11 mouse cellular contexts compared by ENCODE assay signal in genomic region chr14:78676457-78676856, GRCm38 (mm10). TPM values are rescaled to one million over a fixed set of nuclear protein-coding genes. Genes with fewer than 3 reads are reported as not detected.
DNase-seq lines count a peak whose midpoint lies in the region; ATAC-seq and TF ChIP-seq lines count a peak whose summit lies in the region.
"Had no signal": no experiment of that assay in that cellular context is flagged by ENCODE, and none has a peak within 500 bp of the region (broad histone marks: within the 10 kb centered on the region; RNA-seq: fewer than 3 reads in every experiment).

No protein-coding gene starts in this region.

- no peak for TF ChIP-seq POLR2A in small intestine, adult 2 months (IDR thresholded peaks at IDR 0.05; ENCODE audit: low read depth, low read length)

- H3K4me2 ChIP-seq in hindbrain, embryonic 16.5 days (ENCODE audit: low read length): no peak overlapping the region
- no peak overlapping the region for H3K4me2 ChIP-seq in hindbrain, embryonic 11.5 days (replicated peaks; ENCODE audit: low read depth, low read length)
- H3K4me2 ChIP-seq in midbrain, embryonic 14.5 days (ENCODE audit: low read length): no peak overlapping the region
- no peak overlapping the region for H3K4me2 ChIP-seq in midbrain, embryonic 13.5 days (replicated peaks)
- H3K4me2 ChIP-seq: limb, embryonic 13.5 days had no signal

- no peaks in the 10 kb centered on the region for H3K27me3 ChIP-seq in hindbrain, embryonic 16.5 days (replicated peaks; ENCODE audit: control insufficient read depth, insufficient read depth, low read length)
- no peaks in the 10 kb centered on the region for H3K27me3 ChIP-seq in hindbrain, embryonic 11.5 days (ENCODE audit: control insufficient read depth, insufficient read depth, low read length)
- H3K27me3 ChIP-seq in midbrain, embryonic 14.5 days (ENCODE audit: control insufficient read depth, insufficient read depth, low read length): no peaks in the 10 kb centered on the region
- no peaks in the 10 kb centered on the region for H3K27me3 ChIP-seq in midbrain, embryonic 13.5 days
- no peaks in the 10 kb centered on the region for H3K27me3 ChIP-seq in small intestine, adult 2 months (ENCODE audit: control insufficient read depth, insufficient read depth, low read length)
- H3K27me3 ChIP-seq: limb, embryonic 13.5 days had no signal

- H3K4me3 ChIP-seq in hindbrain, embryonic 16.5 days (ENCODE audit: low read length): no peak overlapping the region
- no peak overlapping the region for H3K4me3 ChIP-seq in hindbrain, embryonic 11.5 days (ENCODE audit: low read depth, low read length)
- H3K4me3 ChIP-seq in midbrain, embryonic 14.5 days (replicated peaks; ENCODE audit: low read depth, low read length): no peak overlapping the region
- no peak overlapping the region for H3K4me3 ChIP-seq in midbrain, embryonic 13.5 days (replicated peaks)
- H3K4me3 ChIP-seq in small intestine, adult 2 months (ENCODE audit: low read depth, low read length): no peak overlapping the region
- H3K4me3 ChIP-seq: limb, embryonic 13.5 days had no signal

- peaks cover 9% of the 10 kb centered on the region for H3K4me1 ChIP-seq in hindbrain, embryonic 16.5 days (ENCODE audit: control insufficient read depth, insufficient read depth, low read depth, low read length)
- H3K4me1 ChIP-seq in hindbrain, embryonic 11.5 days (replicated peaks; ENCODE audit: control insufficient read depth, insufficient read depth, low read length): no peaks in the 10 kb centered on the region
- peaks cover 8% of the 10 kb centered on the region; the same call in 1 of the 2 replicates for H3K4me1 ChIP-seq in midbrain, embryonic 14.5 days (ENCODE audit: control insufficient read depth, insufficient read depth, low read length)
- H3K4me1 ChIP-seq in midbrain, embryonic 13.5 days (replicated peaks): peaks cover 11% of the 10 kb centered on the region
- H3K4me1 ChIP-seq in small intestine, adult 2 months (ENCODE audit: control insufficient read depth, insufficient read depth, insufficient read length, low read length): no peaks in the 10 kb centered on the region

- peak; percentile 25 for DNase-seq in embryo, embryonic 10 days (ENCODE audit: low spot score)
- DNase-seq in embryo, embryonic 9.5 days (ENCODE audit: extremely low spot score): no peak
- DNase-seq in hindbrain, embryonic 11.5 days (ENCODE audit: low spot score): no peak
- peak; percentile 60 for DNase-seq in midbrain, embryonic 14.5 days
- DNase-seq in urinary bladder, postnatal 4 days (ENCODE audit: low spot score in 2 of 2): no peak
- DNase-seq: cerebellum, adult 11-12 months had no signal

- no peaks in the 10 kb centered on the region for H3K9me3 ChIP-seq in hindbrain, embryonic 16.5 days (ENCODE audit: control insufficient read depth, low read length)
- H3K9me3 ChIP-seq in hindbrain, embryonic 11.5 days (ENCODE audit: control insufficient read depth, low read length): no peaks in the 10 kb centered on the region
- H3K9me3 ChIP-seq in midbrain, embryonic 14.5 days (ENCODE audit: control insufficient read depth, low read length): no peaks in the 10 kb centered on the region
- no peaks in the 10 kb centered on the region for H3K9me3 ChIP-seq in midbrain, embryonic 13.5 days
- H3K9me3 ChIP-seq: limb, embryonic 13.5 days had no signal

- H3K9ac ChIP-seq in hindbrain, embryonic 16.5 days (ENCODE audit: low read depth, low read length): no peak overlapping the region
- no peak overlapping the region for H3K9ac ChIP-seq in hindbrain, embryonic 11.5 days (ENCODE audit: low read depth, low read length)
- H3K9ac ChIP-seq in midbrain, embryonic 14.5 days (replicated peaks; ENCODE audit: low read length): no peak overlapping the region
- H3K9ac ChIP-seq in midbrain, embryonic 13.5 days (replicated peaks): no peak overlapping the region
- H3K9ac ChIP-seq: limb, embryonic 13.5 days had no signal

- no peak overlapping the region for H3K27ac ChIP-seq in hindbrain, embryonic 16.5 days (ENCODE audit: low read depth, low read length)
- no peak overlapping the region for H3K27ac ChIP-seq in hindbrain, embryonic 11.5 days (ENCODE audit: low read depth, low read length)
- H3K27ac ChIP-seq in midbrain, embryonic 14.5 days (replicated peaks; ENCODE audit: low read depth, low read length): no peak overlapping the region
- H3K27ac ChIP-seq in midbrain, embryonic 13.5 days: no peak overlapping the region
- H3K27ac ChIP-seq in small intestine, adult 2 months (ENCODE audit: insufficient read depth, low read depth, low read length): no peak overlapping the region
- H3K27ac ChIP-seq: limb, embryonic 13.5 days had no signal

- ATAC-seq in hindbrain, embryonic 16.5 days: 0 out of 2 replicates have a peak, but pooled peaks have one; percentile 62
- ATAC-seq in hindbrain, embryonic 11.5 days (ENCODE audit: low FRiP score): no peak
- no peak for ATAC-seq in midbrain, embryonic 14.5 days (ENCODE audit: low FRiP score, low TSS enrichment)
- ATAC-seq in midbrain, embryonic 13.5 days: no peak
- ATAC-seq: midbrain, embryonic 16.5 days had no signal

- no peaks in the 10 kb centered on the region for H3K36me3 ChIP-seq in hindbrain, embryonic 16.5 days (ENCODE audit: control insufficient read depth, insufficient read depth, low read length)
- H3K36me3 ChIP-seq in hindbrain, embryonic 11.5 days (ENCODE audit: control insufficient read depth, insufficient read depth, low read length): no peaks in the 10 kb centered on the region
- H3K36me3 ChIP-seq in midbrain, embryonic 14.5 days (ENCODE audit: control insufficient read depth, insufficient read depth, low read length): no peaks in the 10 kb centered on the region
- H3K36me3 ChIP-seq in midbrain, embryonic 13.5 days: no peaks in the 10 kb centered on the region
- H3K36me3 ChIP-seq in small intestine, adult 2 months (ENCODE audit: control insufficient read depth, insufficient read depth, low read length): no peaks in the 10 kb centered on the region
- H3K36me3 ChIP-seq: limb, embryonic 13.5 days had no signal

- TF ChIP-seq CTCF in small intestine, adult 2 months (IDR thresholded peaks at IDR 0.05; ENCODE audit: extremely low read depth, insufficient read length, insufficient replicate concordance, low read depth, low read length): peak; percentile 25; the same call in 1 of the 2 replicates

- 64% methylated on average over 6 of the region's 6 CpGs for WGBS in hindbrain, embryonic 16.5 days
- WGBS in hindbrain, embryonic 11.5 days: 81% methylated on average over 6 of the region's 6 CpGs
- 65% methylated on average over 6 of the region's 6 CpGs for WGBS in midbrain, embryonic 14.5 days
- WGBS in midbrain, embryonic 13.5 days: 74% methylated on average over 6 of the region's 6 CpGs
- 60% methylated on average over 6 of the region's 6 CpGs for WGBS in small intestine, adult 2 months

RNA-seq across cellular contexts. Expression of gene Dgkh, which starts 56.1 kb away (rescaled TPM):
- polyA plus RNA-seq in hindbrain, embryonic 16.5 days (2015; fragmentation: Nextera tagmentation; extraction: Ambion mirVana): 2.6 and 2.9 TPM in 2 replicates
- polyA plus RNA-seq in hindbrain, embryonic 11.5 days (2014; fragmentation: Nextera tagmentation; extraction: Ambion mirVana): 2.1 and 2.2 TPM in 2 replicates
- polyA plus RNA-seq in midbrain, embryonic 14.5 days (2014; fragmentation: Nextera tagmentation; extraction: Ambion mirVana): 2.9 and 3.1 TPM in 2 replicates
- 1.5 and 1.8 TPM in 2 replicates for polyA plus RNA-seq in midbrain, embryonic 13.5 days (2015; fragmentation: Nextera tagmentation; extraction: Ambion mirVana)
- 0.37 and 0.60 TPM in 2 replicates for polyA plus RNA-seq in small intestine, adult 2 months (2012; rRNA removed)

Comparison
In these comparisons a context has a peak if more than half of its experiments do, and no peak if none do; other contexts are left out.
1. DNase-seq: peak in embryo, embryonic 10 days (single experiment) and midbrain, embryonic 14.5 days (single experiment); none in embryo, embryonic 9.5 days (single experiment), hindbrain, embryonic 11.5 days (single experiment) and urinary bladder, postnatal 4 days (0 of 2).